Mouse (Mus musculus): ENCODE results near the gene Ly6c1. TPM values are rescaled to one million over a fixed set of nuclear protein-coding genes. Genes with fewer than 3 reads are reported as not detected.

Ly6c1 gene
- polyA plus RNA-seq (2014; fragmentation: Illumina TruSeq; extraction: RNeasy Lipid Tissue Mini Kit (QIAGEN cat#74804); ENCODE audit: low replicate concordance): 16.7 TPM

DNA sequence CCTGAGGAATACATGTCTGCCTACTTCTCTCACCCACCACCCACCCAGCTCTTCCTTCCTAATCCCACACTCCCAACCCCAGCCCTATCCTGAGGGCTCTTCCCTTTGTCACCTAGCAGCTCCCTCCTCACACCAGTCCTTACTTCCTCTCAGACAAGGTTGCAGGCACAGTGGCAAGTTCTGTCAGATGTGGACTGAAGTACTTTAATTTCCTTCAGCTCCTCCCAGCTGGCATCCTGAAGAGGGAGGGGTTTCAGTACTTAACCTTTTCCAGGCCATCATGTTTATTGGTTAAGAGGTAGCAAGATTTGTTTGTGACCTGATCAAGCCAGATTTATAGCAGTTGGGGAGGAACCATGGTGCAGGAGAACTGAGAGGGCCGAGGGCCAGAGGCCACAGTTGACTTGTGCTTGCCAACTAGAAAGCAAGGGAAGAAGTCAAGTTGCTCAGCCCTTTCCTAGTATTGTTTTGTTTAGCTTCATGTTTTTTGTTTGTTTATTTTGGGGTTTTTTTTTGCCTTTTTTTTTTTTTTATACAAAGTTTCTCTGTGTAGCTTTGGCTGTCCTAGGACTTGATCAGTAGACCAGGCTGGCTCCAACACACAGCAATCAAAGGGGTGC, at the start of gene Ly6c1:
Gene Ly6c1 (minus strand): TSS at position 189 of the 620 bp plus-strand sequence.

Other genes starting within 250 kb of the Ly6c1 start
- 0.82 TPM for gene Gml2, start 229.8 kb downstream of the Ly6c1 start, polyA plus RNA-seq (2014; fragmentation: Illumina TruSeq; extraction: RNeasy Lipid Tissue Mini Kit (QIAGEN cat#74804); ENCODE audit: low replicate concordance)
- gene 2010109I03Rik, start 151.8 kb downstream of the Ly6c1 start, polyA plus RNA-seq (2014; fragmentation: Illumina TruSeq; extraction: RNeasy Lipid Tissue Mini Kit (QIAGEN cat#74804); ENCODE audit: low replicate concordance): 7.2 TPM
- not detected for gene Ly6i, start 65.4 kb downstream of the Ly6c1 start, polyA plus RNA-seq (2014; fragmentation: Illumina TruSeq; extraction: RNeasy Lipid Tissue Mini Kit (QIAGEN cat#74804); ENCODE audit: low replicate concordance)
- 56.2 TPM for gene Ly6a, start 50.8 kb downstream of the Ly6c1 start, polyA plus RNA-seq (2014; fragmentation: Illumina TruSeq; extraction: RNeasy Lipid Tissue Mini Kit (QIAGEN cat#74804); ENCODE audit: low replicate concordance)
- gene Ly6c2, start 63.1 kb upstream of the Ly6c1 start, polyA plus RNA-seq (2014; fragmentation: Illumina TruSeq; extraction: RNeasy Lipid Tissue Mini Kit (QIAGEN cat#74804); ENCODE audit: low replicate concordance): 9.5 TPM
- not detected for gene Ly6g, start 106.4 kb upstream of the Ly6c1 start, polyA plus RNA-seq (2014; fragmentation: Illumina TruSeq; extraction: RNeasy Lipid Tissue Mini Kit (QIAGEN cat#74804); ENCODE audit: low replicate concordance)
- gene BC025446, start 167.5 kb upstream of the Ly6c1 start, polyA plus RNA-seq (2014; fragmentation: Illumina TruSeq; extraction: RNeasy Lipid Tissue Mini Kit (QIAGEN cat#74804); ENCODE audit: low replicate concordance): 114 TPM
- not detected for gene Ly6f, start 219.6 kb upstream of the Ly6c1 start, polyA plus RNA-seq (2014; fragmentation: Illumina TruSeq; extraction: RNeasy Lipid Tissue Mini Kit (QIAGEN cat#74804); ENCODE audit: low replicate concordance)

Measured in small intestine, adult 10 weeks (tissue).